In the genomic region with DNA sequence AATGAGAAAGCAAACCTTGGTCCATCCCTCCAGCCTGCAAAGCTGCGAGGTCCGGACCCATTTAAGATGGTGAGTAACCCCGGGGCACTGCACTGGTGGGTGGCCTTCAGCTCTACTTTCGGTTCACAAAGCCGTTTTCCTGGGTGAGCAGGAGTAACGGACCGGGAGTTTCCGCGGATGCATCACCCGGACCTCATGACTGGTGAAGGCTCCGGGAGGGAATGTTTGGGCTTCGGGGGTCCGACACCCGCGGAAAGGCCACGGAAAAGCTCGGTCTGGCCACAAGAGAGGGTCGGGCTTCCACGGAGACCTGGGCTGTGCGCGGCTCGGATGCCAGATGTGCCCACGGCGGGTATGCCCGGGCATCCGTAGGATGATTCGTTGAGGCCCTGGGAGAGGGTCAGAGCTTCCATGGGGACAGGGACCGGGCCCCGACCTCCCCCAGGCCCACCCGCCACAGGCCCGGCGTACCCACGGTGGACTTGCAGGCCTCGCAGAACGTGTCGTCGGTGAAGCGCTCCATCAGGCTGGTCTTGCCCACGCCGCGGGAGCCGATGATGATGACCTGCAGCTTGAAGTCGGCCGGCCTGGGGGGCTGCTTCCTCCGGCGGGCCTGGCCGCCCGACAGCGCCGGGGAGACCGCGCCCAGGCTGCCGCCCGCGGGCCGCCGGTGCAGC, we compare ENCODE assay signal across 8 mouse cellular contexts. TPM values are rescaled to one million over a fixed set of nuclear protein-coding genes. Genes with fewer than 3 reads are reported as not detected.
DNase-seq lines count a peak whose midpoint lies in the region.

No protein-coding gene starts in this region.

- H3K4me3 ChIP-seq in embryonic facial prominence, embryonic 10.5 days = peak overlapping the region; percentile 100
- peak overlapping the region; percentile 93 for H3K4me3 ChIP-seq in limb, embryonic 10.5 days
- H3K4me3 ChIP-seq in midbrain, embryonic 10.5 days = peak overlapping the region; percentile 99

- peak overlapping the region; percentile 93 for H3K27ac ChIP-seq in embryonic facial prominence, embryonic 10.5 days (replicated peaks)
- peak overlapping the region; percentile 95 for H3K27ac ChIP-seq in limb, embryonic 10.5 days
- peak overlapping the region; percentile 92 for H3K27ac ChIP-seq in midbrain, embryonic 10.5 days (replicated peaks)

- peaks cover 24% of the 10 kb centered on the region for H3K4me1 ChIP-seq in embryonic facial prominence, embryonic 10.5 days
- H3K4me1 ChIP-seq in limb, embryonic 10.5 days = peaks cover 17% of the 10 kb centered on the region
- H3K4me1 ChIP-seq in midbrain, embryonic 10.5 days = peaks cover 20% of the 10 kb centered on the region

- intact Hi-C loops in heart, postnatal 25 days (cut with DNase I) = no loop called here

- WGBS in embryonic facial prominence, embryonic 10.5 days = under 1% methylated on average over 57 of the region's 57 CpGs
- WGBS in limb, embryonic 10.5 days = 1% methylated on average over 47 of the region's 57 CpGs
- under 1% methylated on average over 54 of the region's 57 CpGs for WGBS in midbrain, embryonic 10.5 days

- H3K36me3 ChIP-seq in embryonic facial prominence, embryonic 10.5 days (replicated peaks) = peaks cover 23% of the 10 kb centered on the region
- H3K36me3 ChIP-seq in limb, embryonic 10.5 days = peaks cover 21% of the 10 kb centered on the region
- H3K36me3 ChIP-seq in midbrain, embryonic 10.5 days = peaks cover 14% of the 10 kb centered on the region

- peak; percentile 29 to 62 for DNase-seq in layer of hippocampus, postnatal 14 days (ENCODE audit: low spot score in 2 of 2)
- DNase-seq in layer of hippocampus, adult 9-10 months (ENCODE audit: low spot score) = no peak
- peak; percentile 67 for DNase-seq in Muller cell, postnatal 12 days (ENCODE audit: inconsistent ontology term)
- peak; percentile 42 for DNase-seq in embryonic facial prominence, embryonic 10.5 days (ENCODE audit: low spot score)
- peak; percentile 10 for DNase-seq in heart, postnatal 25 days (ENCODE audit: low spot score)
- DNase-seq in limb, embryonic 10.5 days (ENCODE audit: low spot score) = no peak
- no peak for DNase-seq in midbrain, embryonic 10.5 days (ENCODE audit: low spot score)
- peak; percentile 46 for DNase-seq in testis, postnatal 14 days (ENCODE audit: low spot score)

- no peaks in the 10 kb centered on the region for H3K9me3 ChIP-seq in embryonic facial prominence, embryonic 10.5 days
- no peaks in the 10 kb centered on the region for H3K9me3 ChIP-seq in limb, embryonic 10.5 days (replicated peaks)
- H3K9me3 ChIP-seq in midbrain, embryonic 10.5 days (replicated peaks) = no peaks in the 10 kb centered on the region

- H3K27me3 ChIP-seq in embryonic facial prominence, embryonic 10.5 days (replicated peaks; ENCODE audit: low read depth, poor library complexity, severe bottlenecking) = no peaks in the 10 kb centered on the region
- H3K27me3 ChIP-seq in limb, embryonic 10.5 days (ENCODE audit: low read depth, poor library complexity, severe bottlenecking) = no peaks in the 10 kb centered on the region
- H3K27me3 ChIP-seq in midbrain, embryonic 10.5 days (ENCODE audit: low read depth, poor library complexity, severe bottlenecking) = no peaks in the 10 kb centered on the region

RNA-seq across cellular contexts. Expression of a gene that starts 0.5 kb away (rescaled TPM):
- total RNA-seq in layer of hippocampus, postnatal 14 days (2021) = 100 to 1,000 TPM; 121 to 126 TPM
- polyA plus RNA-seq in embryonic facial prominence, embryonic 10.5 days (2016; fragmentation: Nextera tagmentation; extraction: Ambion mirVana) = 25.5 and 27.4 TPM in 2 replicates
- total RNA-seq in heart, postnatal 25 days (2021) = 100 to 1,000 TPM; 206 to 221 TPM
- polyA plus RNA-seq in limb, embryonic 10.5 days (2016; fragmentation: Nextera tagmentation; extraction: Ambion mirVana) = 27.9 and 32.0 TPM in 2 replicates
- 24.6 and 31.4 TPM in 2 replicates for polyA plus RNA-seq in midbrain, embryonic 10.5 days (2016; fragmentation: Nextera tagmentation; extraction: Ambion mirVana)

Comparison
In these comparisons a context has a peak if more than half of its experiments do, and no peak if none do; other contexts are left out.
1. DNase-seq: peak in layer of hippocampus, postnatal 14 days (2 of 2), Muller cell, postnatal 12 days (single experiment), embryonic facial prominence, embryonic 10.5 days (single experiment), heart, postnatal 25 days (single experiment) and testis, postnatal 14 days (single experiment); none in layer of hippocampus, adult 9-10 months (single experiment), limb, embryonic 10.5 days (single experiment) and midbrain, embryonic 10.5 days (single experiment).
2. Peak in every context shown above with its lines, with median percentiles within 50 percentile points of each other: H3K27ac ChIP-seq and H3K4me3 ChIP-seq.